Mouse (Mus musculus): ENCODE data around the gene Sema4c.

GRCm38 (mm10) chr1:36596114-36596513 is 38.0 kb upstream of the Sema4c start:
- TF ChIP-seq CTCF (IDR thresholded peaks at IDR 0.05; ENCODE audit: low read depth) (no peak), EP300 (IDR thresholded peaks at IDR 0.05; ENCODE audit: low read depth) (no peak)
